Mouse (Mus musculus) intestine, embryonic 15.5 days (tissue): Measurements from ENCODE around the gene Olfr237-ps1. TPM values are rescaled to one million over a fixed set of nuclear protein-coding genes. Genes with fewer than 3 reads are reported as not detected.
"Not testable (repeated sequence)": the region's sequence is repeated elsewhere in the genome, so short reads cannot be mapped to it uniquely, and the experiment has no call there.

Experiments
- ATAC-seq: fragments of 200-750 bp; cut with Nextera tagmentation; 2 replicates; pipeline ENCODE4 v1.8.0; 2017; ENCODE audit warnings: moderate TSS enrichment, moderate library complexity
- H3K27ac ChIP-seq: fragments of 300-500 bp; sonication (generic); 2 replicates; pipeline ENCODE4 v1.5.1; 2015; ENCODE audit warnings: mild to moderate bottlenecking, inconsistent platforms
- H3K27me3 ChIP-seq: fragments of 300-500 bp; sonication (generic); replicated peaks from 2 replicates; pipeline ENCODE4 v1.6.1; 2015; ENCODE audit warnings: inconsistent platforms
- H3K36me3 ChIP-seq: fragments of 300-500 bp; sonication (generic); 2 replicates; pipeline ENCODE4 v1.6.1; 2015; ENCODE audit warnings: inconsistent platforms
- H3K4me1 ChIP-seq: fragments of 300-500 bp; sonication (generic); replicated peaks from 2 replicates; pipeline ENCODE4 v1.6.1; 2015; ENCODE audit warnings: inconsistent platforms
- H3K4me2 ChIP-seq: fragments of 300-500 bp; sonication (generic); replicated peaks from 2 replicates; pipeline ENCODE4 v1.6.1; 2015; ENCODE audit warnings: mild to moderate bottlenecking, inconsistent platforms
- H3K4me3 ChIP-seq: fragments of 300-500 bp; sonication (generic); replicated peaks from 2 replicates; pipeline ENCODE4 v1.5.1; 2015; ENCODE audit warnings: inconsistent platforms
- H3K9ac ChIP-seq: fragments of 300-500 bp; sonication (generic); 2 replicates; pipeline ENCODE4 v1.6.1; 2015; ENCODE audit warnings: inconsistent platforms
- H3K9me3 ChIP-seq: fragments of 300-500 bp; sonication (generic); 2 replicates; pipeline ENCODE4 v1.6.1; 2016; ENCODE audit warnings: inconsistent platforms
- WGBS: fragments of 180-500 bp; shearing (Covaris S2); methylation state at CpG from one replicate; pipeline ENCODE4 v1.1.7; 2015; 5-methylcytosine and 5-hydroxymethylcytosine counted together
- polyA plus RNA-seq: library from polyadenylated mRNA; unstranded; fragments of >200 nt; fragmentation: Nextera tagmentation; extraction: Ambion mirVana; gene quantifications from 2 replicates; pipeline ENCODE4 v1.2.1, GENCODE M21; 2015

Olfr237-ps1 gene
- not detected in 2 replicates for polyA plus RNA-seq

GRCm38 (mm10) chr6:43146267-43146666, at the start of gene Olfr237-ps1:
Gene Olfr237-ps1 (plus strand): TSS chr6:43146567.
- ATAC-seq, H3K27ac ChIP-seq, H3K4me3 ChIP-seq, H3K36me3 ChIP-seq, H3K9me3 ChIP-seq, H3K9ac ChIP-seq, H3K4me1 ChIP-seq, H3K27me3 ChIP-seq, H3K4me2 ChIP-seq: not testable (repeated sequence)
- WGBS: 87% methylated on average over 2 of the region's 2 CpGs

GRCm38 (mm10) chr6:43106069-43106468, 40.3 kb upstream of the Olfr237-ps1 start, which contains the start of gene Olfr441:
Gene Olfr441 (plus strand): TSS chr6:43106369.
- H3K36me3 ChIP-seq, ATAC-seq, H3K4me1 ChIP-seq, H3K4me2 ChIP-seq, H3K27ac ChIP-seq, H3K9ac ChIP-seq, H3K4me3 ChIP-seq, H3K27me3 ChIP-seq, H3K9me3 ChIP-seq: not testable (repeated sequence)
- WGBS: 92% methylated on average over 1 of the region's 1 CpGs

GRCm38 (mm10) chr6:43159502-43159901, 13.1 kb downstream of the Olfr237-ps1 start:
- no peaks in the 10 kb centered on the region for H3K4me1 ChIP-seq
- H3K9ac ChIP-seq: no peak overlapping the region
- H3K27me3 ChIP-seq: no peaks in the 10 kb centered on the region
- no peak overlapping the region for H3K27ac ChIP-seq
- no peak overlapping the region for H3K4me2 ChIP-seq
- no peak for ATAC-seq
- no peaks in the 10 kb centered on the region for H3K36me3 ChIP-seq
- no peaks in the 10 kb centered on the region for H3K9me3 ChIP-seq
- WGBS: 57% methylated on average over 1 of the region's 1 CpGs
- H3K4me3 ChIP-seq: no peak overlapping the region

- H3K36me3 ChIP-seq: no peaks in the 10 kb centered on the region
- no peaks in the 10 kb centered on the region for H3K9me3 ChIP-seq
- 69% methylated on average over 3 of the region's 3 CpGs for WGBS
- H3K4me1 ChIP-seq: no peaks in the 10 kb centered on the region
- no peak within 1 kb of the TSS for H3K4me2 ChIP-seq
- no peak for ATAC-seq
- no peak within 1 kb of the TSS for H3K9ac ChIP-seq
- no peak within 1 kb of the TSS for H3K27ac ChIP-seq
- no peak within 1 kb of the TSS for H3K4me3 ChIP-seq
- no peaks in the 10 kb centered on the region for H3K27me3 ChIP-seq
Measured at GRCm38 (mm10) chr6:43162982-43163381, 16.6 kb downstream of the Olfr237-ps1 start, which contains the start of gene Olfr437. Gene Olfr437 (plus strand): TSS chr6:43163282.

GRCm38 (mm10) chr6:43167246-43167645, 20.9 kb downstream of the Olfr237-ps1 start:
- no peaks in the 10 kb centered on the region for H3K36me3 ChIP-seq
- no peak overlapping the region for H3K4me3 ChIP-seq
- no peak overlapping the region for H3K27ac ChIP-seq
- no peaks in the 10 kb centered on the region for H3K4me1 ChIP-seq
- WGBS: 96% methylated on average over 4 of the region's 4 CpGs
- H3K9me3 ChIP-seq: no peaks in the 10 kb centered on the region
- ATAC-seq: no peak
- H3K4me2 ChIP-seq: no peak overlapping the region
- no peaks in the 10 kb centered on the region for H3K27me3 ChIP-seq
- no peak overlapping the region for H3K9ac ChIP-seq

GRCm38 (mm10) chr6:43171840-43172239, 25.5 kb downstream of the Olfr237-ps1 start, which contains the start of gene Olfr13:
Gene Olfr13 (plus strand): TSS chr6:43172140.
- no peak within 1 kb of the TSS for H3K9ac ChIP-seq
- no peaks in the 10 kb centered on the region for H3K9me3 ChIP-seq
- no peaks in the 10 kb centered on the region for H3K4me1 ChIP-seq
- H3K4me2 ChIP-seq: no peak within 1 kb of the TSS
- no peaks in the 10 kb centered on the region for H3K27me3 ChIP-seq
- H3K4me3 ChIP-seq: no peak within 1 kb of the TSS
- ATAC-seq: no peak
- no peak within 1 kb of the TSS for H3K27ac ChIP-seq
- 57% methylated on average over 4 of the region's 4 CpGs for WGBS
- no peaks in the 10 kb centered on the region for H3K36me3 ChIP-seq

- no peaks in the 10 kb centered on the region for H3K4me1 ChIP-seq
- no peak overlapping the region for H3K9ac ChIP-seq
- WGBS: 76% methylated on average over 1 of the region's 1 CpGs
- no peak overlapping the region for H3K27ac ChIP-seq
- H3K36me3 ChIP-seq: no peaks in the 10 kb centered on the region
- ATAC-seq: no peak
- H3K4me3 ChIP-seq: no peak overlapping the region
- no peaks in the 10 kb centered on the region for H3K27me3 ChIP-seq
- no peaks in the 10 kb centered on the region for H3K9me3 ChIP-seq
- no peak overlapping the region for H3K4me2 ChIP-seq
Measured at GRCm38 (mm10) chr6:43178129-43178528, 31.8 kb downstream of the Olfr237-ps1 start.

GRCm38 (mm10) chr6:43178584-43179501, 32.5 kb downstream of the Olfr237-ps1 start:
- ATAC-seq: no peak
- 66% methylated on average over 6 of the region's 6 CpGs for WGBS
- H3K27ac ChIP-seq: no peak overlapping the region
- H3K9me3 ChIP-seq: no peaks in the 10 kb centered on the region
- H3K36me3 ChIP-seq: no peaks in the 10 kb centered on the region
- no peaks in the 10 kb centered on the region for H3K27me3 ChIP-seq
- H3K4me3 ChIP-seq: no peak overlapping the region
- no peaks in the 10 kb centered on the region for H3K4me1 ChIP-seq
- no peak overlapping the region for H3K4me2 ChIP-seq
- no peak overlapping the region for H3K9ac ChIP-seq

GRCm38 (mm10) chr6:43190986-43191385, 44.6 kb downstream of the Olfr237-ps1 start:
- no peak overlapping the region for H3K4me2 ChIP-seq
- 45% methylated on average over 3 of the region's 3 CpGs for WGBS
- H3K9ac ChIP-seq: no peak overlapping the region
- no peaks in the 10 kb centered on the region for H3K36me3 ChIP-seq
- no peaks in the 10 kb centered on the region for H3K9me3 ChIP-seq
- H3K4me1 ChIP-seq: no peaks in the 10 kb centered on the region
- H3K27ac ChIP-seq: no peak overlapping the region
- no peak overlapping the region for H3K4me3 ChIP-seq
- H3K27me3 ChIP-seq: no peaks in the 10 kb centered on the region
- no peak for ATAC-seq

- Histone ChIP-seq H3K27ac (no peak within 1 kb of the TSS), H3K4me2 (no peak within 1 kb of the TSS), H3K4me1 (no peaks in the 10 kb centered on the region), H3K27me3 (no peaks in the 10 kb centered on the region), H3K4me3 (no peak within 1 kb of the TSS), H3K9me3 (no peaks in the 10 kb centered on the region), H3K9ac (no peak within 1 kb of the TSS), H3K36me3 (no peaks in the 10 kb centered on the region)
- ATAC-seq: no peak
Measured at GRCm38 (mm10) chr6:43196781-43197180, 50.4 kb downstream of the Olfr237-ps1 start, which contains the start of gene Olfr435. Gene Olfr435 (plus strand): TSS chr6:43197146.

GRCm38 (mm10) chr6:43198094-43198493, 51.7 kb downstream of the Olfr237-ps1 start:
- Histone ChIP-seq H3K9ac (no peak overlapping the region), H3K4me3 (no peak overlapping the region)
- WGBS: 41% methylated on average over 3 of the region's 3 CpGs

GRCm38 (mm10) chr6:43202786-43203185, 56.4 kb downstream of the Olfr237-ps1 start:
- no peaks in the 10 kb centered on the region for H3K36me3 ChIP-seq
- no peaks in the 10 kb centered on the region for H3K9me3 ChIP-seq
- H3K4me1 ChIP-seq: no peaks in the 10 kb centered on the region
- no peaks in the 10 kb centered on the region for H3K27me3 ChIP-seq
- H3K4me2 ChIP-seq: no peak overlapping the region
- H3K4me3 ChIP-seq: no peak overlapping the region
- ATAC-seq: no peak
- H3K9ac ChIP-seq: no peak overlapping the region
- no peak overlapping the region for H3K27ac ChIP-seq

More at GRCm38 (mm10) chr6:43198094-43198493, 51.7 kb downstream of the Olfr237-ps1 start:
- no peak overlapping the region for H3K4me2 ChIP-seq
- no peak overlapping the region for H3K27ac ChIP-seq
- H3K36me3 ChIP-seq: no peaks in the 10 kb centered on the region
- H3K4me1 ChIP-seq: no peaks in the 10 kb centered on the region
- H3K27me3 ChIP-seq: no peaks in the 10 kb centered on the region
- H3K9me3 ChIP-seq: no peaks in the 10 kb centered on the region
- no peak for ATAC-seq

- WGBS: 47% methylated on average over 2 of the region's 2 CpGs
- no peak overlapping the region for H3K4me3 ChIP-seq
- no peak overlapping the region for H3K4me2 ChIP-seq
- no peaks in the 10 kb centered on the region for H3K36me3 ChIP-seq
- H3K27me3 ChIP-seq: no peaks in the 10 kb centered on the region
- no peak overlapping the region for H3K27ac ChIP-seq
- no peaks in the 10 kb centered on the region for H3K9me3 ChIP-seq
- no peak for ATAC-seq
- no peaks in the 10 kb centered on the region for H3K4me1 ChIP-seq
- no peak overlapping the region for H3K9ac ChIP-seq
Measured at GRCm38 (mm10) chr6:43205355-43205754, 59.0 kb downstream of the Olfr237-ps1 start.
